Mouse (Mus musculus): Measurements from ENCODE around the gene Coq8b. TPM values are rescaled to one million over a fixed set of nuclear protein-coding genes. Genes with fewer than 3 reads are reported as not detected.

Coq8b gene
- polyA plus RNA-seq (2014; fragmentation: Illumina TruSeq; extraction: RNeasy Lipid Tissue Mini Kit (QIAGEN cat#74804)): 0.68 TPM

DNA sequence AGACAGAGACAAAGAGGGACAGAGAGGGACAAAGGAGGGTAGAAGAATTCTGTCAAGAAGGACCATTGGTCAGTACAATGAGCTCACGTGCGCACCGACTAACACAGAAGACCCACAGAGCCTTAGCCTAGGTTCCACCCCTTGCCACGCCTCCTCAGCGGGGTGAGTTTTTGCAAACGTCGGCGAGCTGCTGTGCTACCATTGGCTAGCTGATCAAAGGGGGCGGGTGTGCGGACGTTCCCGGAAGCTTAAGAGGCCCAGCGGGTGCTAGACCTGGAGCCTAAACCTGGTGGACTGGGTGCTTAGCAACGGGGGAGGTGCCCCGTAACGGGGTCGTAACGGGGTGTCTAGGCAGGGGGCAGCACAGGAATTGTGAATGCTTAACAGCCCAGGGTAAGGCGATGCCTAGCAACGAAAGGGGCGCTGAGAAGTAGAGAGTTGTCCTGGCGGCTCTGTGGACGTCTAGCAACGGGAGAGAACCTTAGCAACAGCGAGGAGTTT lies at the start of gene Coq8b:
TSS of gene Coq8b (plus strand) at position 243 of the 501 bp plus-strand sequence.

DNA sequence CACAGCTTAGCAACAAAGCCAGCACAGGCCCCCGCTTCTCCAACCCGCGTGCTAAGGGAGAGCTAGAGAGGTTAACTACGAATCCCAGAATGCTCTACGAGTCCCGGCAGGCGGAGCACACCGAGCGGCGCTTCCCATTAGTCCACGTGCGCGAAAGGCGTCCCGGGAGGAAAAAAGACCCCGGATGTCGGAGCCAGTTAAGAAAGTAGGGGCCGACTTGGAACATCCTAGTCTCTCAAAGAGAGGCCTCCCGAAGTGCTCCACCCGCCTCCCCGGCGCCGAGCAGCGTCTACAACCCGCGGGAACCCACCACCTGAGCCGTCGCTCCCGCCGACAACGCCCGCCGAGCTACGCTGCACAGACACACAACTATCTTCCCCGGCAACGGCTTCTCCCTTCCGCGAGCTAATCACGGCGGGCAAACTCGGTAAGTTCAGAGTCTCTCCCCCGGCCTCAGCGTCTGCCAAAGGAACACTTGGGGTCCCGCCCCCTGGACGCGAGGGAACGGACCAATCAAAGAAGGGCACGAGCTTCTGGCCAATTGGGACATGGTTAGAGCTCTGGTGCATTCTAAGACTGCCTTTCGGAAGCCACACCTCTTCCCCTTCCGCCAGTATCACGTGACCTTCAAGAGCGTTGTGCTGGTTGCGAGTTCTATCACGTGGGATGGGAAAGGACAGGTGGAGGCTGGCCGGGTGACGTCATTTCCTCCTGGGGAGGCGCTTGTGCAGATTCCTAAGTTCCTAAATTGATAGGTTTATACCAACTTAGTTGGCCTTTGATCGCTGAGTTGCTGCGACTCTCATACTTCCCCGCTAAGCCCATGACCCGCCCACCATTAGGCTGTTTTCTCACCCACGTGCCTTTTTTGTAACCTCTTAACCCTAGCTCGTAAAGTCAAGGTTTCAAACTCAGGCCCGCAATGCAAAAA lies 36.9 kb upstream of the Coq8b start, which contains the start of the genes BC024978 and Snrpa:
TSS of gene BC024978 (plus strand) at position 101 of the 931 bp plus-strand sequence.
TSS of gene Snrpa (minus strand) at position 591 of the 931 bp plus-strand sequence.

DNA sequence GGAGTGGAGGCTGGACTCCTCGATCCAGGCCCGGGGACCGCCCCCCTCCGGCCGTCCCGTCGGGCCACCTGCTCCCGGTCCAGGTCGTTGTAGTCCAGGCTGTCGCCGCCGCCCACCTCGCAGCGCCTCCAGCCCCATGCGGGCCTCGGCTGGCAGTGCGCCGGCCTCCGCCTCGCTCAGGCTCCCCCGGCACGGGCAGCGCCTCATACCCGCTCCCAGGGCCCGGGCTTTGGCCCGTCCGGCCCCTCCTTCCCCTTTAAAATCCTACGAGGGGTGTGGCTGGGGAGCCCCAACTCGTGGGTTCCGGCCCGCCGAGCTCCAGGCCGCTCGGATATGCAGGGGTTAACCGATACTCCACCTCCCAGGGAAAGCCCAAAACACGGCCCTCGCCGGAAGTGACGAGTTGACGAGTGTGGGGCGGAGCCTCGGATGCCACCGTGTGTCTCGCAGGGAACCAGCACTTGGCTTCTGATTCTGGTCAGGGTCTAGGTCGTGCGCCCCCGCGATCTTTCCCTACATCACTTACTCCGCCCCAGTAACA lies 4.5 kb upstream of the Coq8b start, which contains the start of gene Itpkc:
TSS of gene Itpkc (minus strand) at position 381 of the 541 bp plus-strand sequence.

DNA sequence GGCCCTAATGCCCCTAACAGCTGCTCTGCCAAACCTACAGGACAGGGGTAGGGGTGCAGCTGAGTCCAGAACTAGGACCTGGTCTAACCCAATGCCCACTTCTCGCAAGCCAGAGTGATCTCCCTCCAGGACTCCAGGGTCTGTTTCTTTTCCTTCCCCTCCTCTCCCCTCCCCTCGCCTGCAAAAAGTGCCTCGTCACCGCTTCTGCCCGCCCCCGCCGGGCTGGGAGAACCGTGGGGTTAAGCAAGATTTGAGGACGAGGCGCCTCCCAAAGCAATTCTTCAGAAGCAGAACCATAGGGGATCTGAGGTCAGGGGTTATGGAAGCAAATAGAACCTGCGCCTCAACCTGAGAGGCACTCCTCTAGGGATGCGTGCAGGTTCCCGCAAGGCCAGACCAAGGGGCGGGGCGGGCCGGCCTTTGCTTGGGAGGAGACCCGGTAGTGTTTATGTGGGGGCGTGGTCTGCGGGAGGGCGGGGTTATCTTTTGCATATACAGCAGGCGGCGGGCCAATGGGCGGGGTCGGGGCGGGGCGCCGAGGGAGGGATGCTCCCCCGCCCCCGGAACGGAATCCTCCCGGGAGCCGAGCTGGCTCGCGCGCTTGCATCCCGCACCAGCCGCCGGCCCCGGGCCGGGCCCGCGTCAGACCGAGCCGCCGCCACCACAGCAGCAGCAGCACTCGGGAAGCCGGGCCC lies 25.5 kb downstream of the Coq8b start, which contains the start of gene Numbl:
TSS of gene Numbl (plus strand) at position 229 of the 695 bp plus-strand sequence.

Other genes with a start within 250 kb of the Coq8b start
- gene Cyp2a12, start 203.9 kb upstream of the Coq8b start, polyA plus RNA-seq (2014; fragmentation: Illumina TruSeq; extraction: RNeasy Lipid Tissue Mini Kit (QIAGEN cat#74804)): not detected
- 1.7 TPM for gene Cyp2f2, start 113.1 kb upstream of the Coq8b start, polyA plus RNA-seq (2014; fragmentation: Illumina TruSeq; extraction: RNeasy Lipid Tissue Mini Kit (QIAGEN cat#74804))
- gene Cyp2t4, start 79.3 kb upstream of the Coq8b start, polyA plus RNA-seq (2014; fragmentation: Illumina TruSeq; extraction: RNeasy Lipid Tissue Mini Kit (QIAGEN cat#74804)): not detected
- gene Egln2, start 66.2 kb upstream of the Coq8b start, polyA plus RNA-seq (2014; fragmentation: Illumina TruSeq; extraction: RNeasy Lipid Tissue Mini Kit (QIAGEN cat#74804)): 2.4 TPM
- gene Rab4b, start 54.1 kb upstream of the Coq8b start, polyA plus RNA-seq (2014; fragmentation: Illumina TruSeq; extraction: RNeasy Lipid Tissue Mini Kit (QIAGEN cat#74804)): 1.2 TPM
- gene Gm21983, start 51.9 kb upstream of the Coq8b start, polyA plus RNA-seq (2014; fragmentation: Illumina TruSeq; extraction: RNeasy Lipid Tissue Mini Kit (QIAGEN cat#74804)): not detected
- not detected for gene Mia, start 51.9 kb upstream of the Coq8b start, polyA plus RNA-seq (2014; fragmentation: Illumina TruSeq; extraction: RNeasy Lipid Tissue Mini Kit (QIAGEN cat#74804))
- gene BC024978, start 37.2 kb upstream of the Coq8b start, polyA plus RNA-seq (2014; fragmentation: Illumina TruSeq; extraction: RNeasy Lipid Tissue Mini Kit (QIAGEN cat#74804)): 7.6 TPM
- 6.0 TPM for gene Snrpa, start 36.8 kb upstream of the Coq8b start, polyA plus RNA-seq (2014; fragmentation: Illumina TruSeq; extraction: RNeasy Lipid Tissue Mini Kit (QIAGEN cat#74804))
- 0.48 TPM for gene Itpkc, start 4.4 kb upstream of the Coq8b start, polyA plus RNA-seq (2014; fragmentation: Illumina TruSeq; extraction: RNeasy Lipid Tissue Mini Kit (QIAGEN cat#74804))
- 0.51 TPM for gene Numbl, start 25.4 kb downstream of the Coq8b start, polyA plus RNA-seq (2014; fragmentation: Illumina TruSeq; extraction: RNeasy Lipid Tissue Mini Kit (QIAGEN cat#74804))
- gene Ltbp4, start 104.7 kb downstream of the Coq8b start, polyA plus RNA-seq (2014; fragmentation: Illumina TruSeq; extraction: RNeasy Lipid Tissue Mini Kit (QIAGEN cat#74804)): not detected
- 0.54 TPM for gene Shkbp1, start 123.0 kb downstream of the Coq8b start, polyA plus RNA-seq (2014; fragmentation: Illumina TruSeq; extraction: RNeasy Lipid Tissue Mini Kit (QIAGEN cat#74804))
- not detected for gene Gm20479, start 124.4 kb downstream of the Coq8b start, polyA plus RNA-seq (2014; fragmentation: Illumina TruSeq; extraction: RNeasy Lipid Tissue Mini Kit (QIAGEN cat#74804))
- gene Sptbn4, start 214.7 kb downstream of the Coq8b start, polyA plus RNA-seq (2014; fragmentation: Illumina TruSeq; extraction: RNeasy Lipid Tissue Mini Kit (QIAGEN cat#74804)): not detected
- not detected for gene Blvrb, start 215.0 kb downstream of the Coq8b start, polyA plus RNA-seq (2014; fragmentation: Illumina TruSeq; extraction: RNeasy Lipid Tissue Mini Kit (QIAGEN cat#74804))
- 2.0 TPM for gene Sertad3, start 240.7 kb downstream of the Coq8b start, polyA plus RNA-seq (2014; fragmentation: Illumina TruSeq; extraction: RNeasy Lipid Tissue Mini Kit (QIAGEN cat#74804))

Data from ovary, adult 10 weeks (tissue).